17 mouse cellular contexts compared by ENCODE assay signal in genomic region chr6:41458632-41459031, GRCm38 (mm10). TPM values are rescaled to one million over a fixed set of nuclear protein-coding genes. Genes with fewer than 3 reads are reported as not detected.
"Had no signal": no experiment of that assay in that cellular context is flagged by ENCODE, and none has a peak within 500 bp of the region (broad histone marks: within the 10 kb centered on the region; RNA-seq: fewer than 3 reads in every experiment).

Prss1 (plus strand) TSS chr6:41458932.

RNA-seq across cellular contexts. Expression of gene Prss1, which starts in this region (rescaled TPM):
- polyA plus RNA-seq: cerebellum, adult 2 months; cortical plate, adult 2 months; embryonic facial prominence, embryonic 10.5 days; embryonic facial prominence, embryonic 11.5 days; embryonic facial prominence, embryonic 12.5 days; embryonic facial prominence, embryonic 13.5 days; embryonic facial prominence, embryonic 14.5 days; erythroblast, embryonic 14.5 days; forebrain, embryonic 10.5 days; forebrain, embryonic 11.5 days; forebrain, embryonic 12.5 days; forebrain, embryonic 14.5 days; forebrain, embryonic 15.5 days; forebrain, embryonic 16.5 days; forebrain, postnatal 0 days; frontal cortex, adult 2 months; gonadal fat pad, adult 2 months had no signal
